Mouse (Mus musculus) CH12.LX (cell line): ENCODE data around the gene Acsl1.

Source experiments
- CTCF ChIP-seq, 2 experiments: IDR thresholded peaks in 1 of 2; conservative IDR thresholded peaks in 1 of 2; 2 replicates each; pipeline ENCODE4 v1.5.1; 2011 to 2012; ENCODE audit warnings: low read depth in 2 of 2, low read length in 2 of 2, improper control_type of control experiment in 1 of 2, inconsistent platforms in 1 of 2, mild to moderate bottlenecking in 1 of 2, moderate library complexity in 1 of 2
- E2F4 ChIP-seq: IDR thresholded peaks from 2 replicates; pipeline ENCODE4 v1.6.1; 2011; ENCODE audit warnings: low read depth, low read length, improper control_type of control experiment; ENCODE audit not compliant: insufficient replicate concordance
- NRF1 ChIP-seq: IDR thresholded peaks from 2 replicates; pipeline ENCODE4 v1.6.1; 2014; ENCODE audit warnings: low read depth, mild to moderate bottlenecking, inconsistent platforms, low read length, improper control_type of control experiment, moderate library complexity
- POLR2A ChIP-seq: IDR thresholded peaks from 2 replicates; pipeline ENCODE4 v1.6.1; 2011; ENCODE audit warnings: low read depth, mild to moderate bottlenecking, improper control_type of control experiment, low read length

DNA sequence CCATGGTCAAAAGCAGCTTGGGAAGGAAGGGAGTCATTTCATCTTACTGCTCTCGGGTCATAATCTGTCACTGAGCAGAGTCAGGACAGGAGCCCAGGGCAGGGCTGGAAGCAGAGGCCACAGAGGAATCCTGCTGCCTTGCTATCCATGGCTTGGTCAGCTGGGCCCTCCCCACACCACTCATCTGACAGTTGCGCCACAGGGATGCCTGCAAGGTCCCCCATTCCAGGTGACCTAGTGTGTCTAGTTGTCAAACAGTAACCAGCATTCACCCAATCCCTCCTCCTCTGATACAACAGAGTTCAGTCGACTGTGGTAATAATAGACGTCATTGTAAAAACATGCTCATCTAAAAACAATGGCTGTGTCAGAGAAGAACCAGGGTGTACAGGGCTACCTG, 58.7 kb downstream of the Acsl1 start:
- TF ChIP-seq POLR2A (no peak), NRF1 (no peak), E2F4 (no peak), CTCF (conservative IDR thresholded peaks at IDR 0.05 in 1 of 2, IDR thresholded peaks at IDR 0.05 in 1 of 2; ENCODE audit: low read depth in 2 of 2, low read length in 2 of 2) (no peak)
